11 mouse cellular contexts compared by ENCODE assay signal in genomic region chr11:32615561-32615960, GRCm38 (mm10). TPM values are rescaled to one million over a fixed set of nuclear protein-coding genes. Genes with fewer than 3 reads are reported as not detected.
DNase-seq lines count a peak whose midpoint lies in the region; ATAC-seq and TF ChIP-seq lines count a peak whose summit lies in the region.
"Had no signal": no experiment of that assay in that cellular context is flagged by ENCODE, and none has a peak within 500 bp of the region (broad histone marks: within the 10 kb centered on the region; RNA-seq: fewer than 3 reads in every experiment).

No protein-coding gene starts in this region.

- no peak for TF ChIP-seq POLR2A in ES-Bruce4 (IDR thresholded peaks at IDR 0.05; ENCODE audit: insufficient read depth, low read length)
- no peak for TF ChIP-seq POLR2A in kidney, adult 2 months (IDR thresholded peaks at IDR 0.05; ENCODE audit: low read depth, low read length)

- TF ChIP-seq CTCF in ES-Bruce4 (IDR thresholded peaks at IDR 0.05; ENCODE audit: low read depth, low read length) = no peak
- no peak for TF ChIP-seq CTCF in kidney, adult 2 months (conservative IDR thresholded peaks at IDR 0.05; ENCODE audit: insufficient read depth, insufficient read length, low read depth, low read length)

- TF ChIP-seq EP300 in ES-Bruce4 (IDR thresholded peaks at IDR 0.05; ENCODE audit: insufficient read depth, low read depth, low read length) = no peak

- no peak overlapping the region for H3K27ac ChIP-seq in hindbrain, embryonic 12.5 days
- no peak overlapping the region for H3K27ac ChIP-seq in hindbrain, embryonic 14.5 days
- H3K27ac ChIP-seq in ES-Bruce4 (ENCODE audit: insufficient read depth, low read length) = no peak overlapping the region
- no peak overlapping the region for H3K27ac ChIP-seq in intestine, embryonic 16.5 days (ENCODE audit: low read length)
- H3K27ac ChIP-seq in kidney, adult 2 months (ENCODE audit: insufficient read depth, low read depth, low read length) = no peak overlapping the region
- H3K27ac ChIP-seq: embryonic facial prominence, embryonic 15.5 days had no signal

- peak overlapping the region; percentile 15; the same call in 1 of the 2 replicates for H3K4me2 ChIP-seq in hindbrain, embryonic 12.5 days (replicated peaks)
- no peak overlapping the region for H3K4me2 ChIP-seq in hindbrain, embryonic 14.5 days (replicated peaks)
- no peak overlapping the region for H3K4me2 ChIP-seq in intestine, embryonic 16.5 days (ENCODE audit: low read depth, low read length)
- H3K4me2 ChIP-seq: embryonic facial prominence, embryonic 15.5 days had no signal

- H3K27me3 ChIP-seq in hindbrain, embryonic 12.5 days = 0 out of 2 replicates have a peak, but pooled peaks cover 3% of the 10 kb centered on the region
- H3K27me3 ChIP-seq in hindbrain, embryonic 14.5 days (ENCODE audit: control insufficient read depth, insufficient read depth, low read length) = no peaks in the 10 kb centered on the region
- no peaks in the 10 kb centered on the region for H3K27me3 ChIP-seq in ES-Bruce4 (ENCODE audit: control insufficient read depth, insufficient read depth, low read length, poor library complexity, severe bottlenecking)
- H3K27me3 ChIP-seq in intestine, embryonic 16.5 days (replicated peaks; ENCODE audit: control insufficient read depth, insufficient read depth, low read length) = no peaks in the 10 kb centered on the region
- no peaks in the 10 kb centered on the region for H3K27me3 ChIP-seq in kidney, adult 2 months (replicated peaks; ENCODE audit: control insufficient read depth, insufficient read depth, low read length)
- H3K27me3 ChIP-seq: embryonic facial prominence, embryonic 15.5 days had no signal

- WGBS in hindbrain, embryonic 12.5 days = 15% methylated on average over 9 of the region's 11 CpGs
- 17% methylated on average over 11 of the region's 11 CpGs for WGBS in hindbrain, embryonic 14.5 days
- 26% methylated on average over 11 of the region's 11 CpGs for WGBS in intestine, embryonic 16.5 days
- WGBS in kidney, adult 2 months = 63% methylated on average over 11 of the region's 11 CpGs

- H3K4me3 ChIP-seq in hindbrain, embryonic 12.5 days = no peak overlapping the region
- H3K4me3 ChIP-seq in hindbrain, embryonic 14.5 days (replicated peaks; ENCODE audit: low read length) = no peak overlapping the region
- H3K4me3 ChIP-seq in ES-Bruce4 (ENCODE audit: low read depth, low read length) = peak overlapping the region; percentile 44
- H3K4me3 ChIP-seq in intestine, embryonic 16.5 days (ENCODE audit: low read length) = no peak overlapping the region
- H3K4me3 ChIP-seq in kidney, adult 2 months (ENCODE audit: insufficient read depth, low read depth, low read length) = no peak overlapping the region
- H3K4me3 ChIP-seq: embryonic facial prominence, embryonic 15.5 days had no signal

- no peaks in the 10 kb centered on the region for H3K9me3 ChIP-seq in hindbrain, embryonic 12.5 days (replicated peaks)
- H3K9me3 ChIP-seq in hindbrain, embryonic 14.5 days (ENCODE audit: control insufficient read depth, low read length) = no peaks in the 10 kb centered on the region
- no peaks in the 10 kb centered on the region for H3K9me3 ChIP-seq in ES-Bruce4 (replicated peaks; ENCODE audit: control insufficient read depth, insufficient read depth, low read length, poor library complexity, severe bottlenecking)
- no peaks in the 10 kb centered on the region for H3K9me3 ChIP-seq in intestine, embryonic 16.5 days (ENCODE audit: control insufficient read depth, low read length)
- H3K9me3 ChIP-seq: embryonic facial prominence, embryonic 15.5 days had no signal

- DNase-seq in hindbrain, embryonic 14.5 days (ENCODE audit: low spot score) = no peak
- peak; percentile 49 for DNase-seq in ZHBTc4 (ENCODE audit: low read depth, low spot score)
- DNase-seq in kidney, adult 2 months = no peak
- DNase-seq: lung, postnatal 10 days; retina, postnatal 1 day; thymus, postnatal 36 days had no signal

- peaks cover 25% of the 10 kb centered on the region for H3K4me1 ChIP-seq in hindbrain, embryonic 12.5 days
- H3K4me1 ChIP-seq in hindbrain, embryonic 14.5 days (replicated peaks; ENCODE audit: control insufficient read depth, insufficient read depth, low read length) = peaks cover 9% of the 10 kb centered on the region; the same call in 1 of the 2 replicates
- no peaks in the 10 kb centered on the region for H3K4me1 ChIP-seq in ES-Bruce4 (ENCODE audit: control insufficient read depth, insufficient read depth, low read length)
- peaks cover 16% of the 10 kb centered on the region for H3K4me1 ChIP-seq in intestine, embryonic 16.5 days (ENCODE audit: control insufficient read depth, insufficient read depth, low read length)
- H3K4me1 ChIP-seq in kidney, adult 2 months (ENCODE audit: control insufficient read depth, insufficient read depth, low read length) = peaks cover 5% of the 10 kb centered on the region

- 0 out of 2 replicates have a peak, but pooled peaks cover 3% of the 10 kb centered on the region for H3K36me3 ChIP-seq in hindbrain, embryonic 12.5 days
- H3K36me3 ChIP-seq in hindbrain, embryonic 14.5 days (replicated peaks; ENCODE audit: control insufficient read depth, insufficient read depth) = no peaks in the 10 kb centered on the region; the same call in 1 of the 2 replicates
- no peaks in the 10 kb centered on the region for H3K36me3 ChIP-seq in ES-Bruce4 (ENCODE audit: control insufficient read depth, insufficient read depth, low read length, poor library complexity, severe bottlenecking)
- no peaks in the 10 kb centered on the region for H3K36me3 ChIP-seq in intestine, embryonic 16.5 days (ENCODE audit: control insufficient read depth, insufficient read depth, low read length)
- H3K36me3 ChIP-seq in kidney, adult 2 months (ENCODE audit: control insufficient read depth, insufficient read depth, low read length) = no peaks in the 10 kb centered on the region
- H3K36me3 ChIP-seq: embryonic facial prominence, embryonic 15.5 days had no signal

- no peak overlapping the region for H3K9ac ChIP-seq in hindbrain, embryonic 12.5 days
- no peak overlapping the region for H3K9ac ChIP-seq in hindbrain, embryonic 14.5 days
- H3K9ac ChIP-seq in ES-Bruce4 (ENCODE audit: low read depth, poor library complexity, severe bottlenecking) = peak overlapping the region; percentile 5; the same call in 1 of the 2 replicates
- H3K9ac ChIP-seq in intestine, embryonic 16.5 days (ENCODE audit: low read depth, low read length) = no peak overlapping the region
- H3K9ac ChIP-seq: embryonic facial prominence, embryonic 15.5 days had no signal

- ATAC-seq in hindbrain, embryonic 12.5 days (ENCODE audit: low FRiP score) = no peak
- no peak for ATAC-seq in hindbrain, embryonic 14.5 days (ENCODE audit: low FRiP score)
- ATAC-seq in intestine, embryonic 16.5 days = 0 out of 2 replicates have a peak, but pooled peaks have one; percentile 19
- no peak for ATAC-seq in cerebellum, adult (ENCODE audit: insufficient number of reproducible peaks, low FRiP score, low TSS enrichment)

RNA-seq across cellular contexts. Expression of gene Fbxw11, which starts 27.0 kb away (rescaled TPM):
- polyA plus RNA-seq in hindbrain, embryonic 12.5 days (2016; fragmentation: Nextera tagmentation; extraction: Ambion mirVana) = 111 and 112 TPM in 2 replicates
- polyA plus RNA-seq in hindbrain, embryonic 14.5 days (2014; fragmentation: Nextera tagmentation; extraction: Ambion mirVana) = 114 and 134 TPM in 2 replicates
- 59.6 and 65.0 TPM in 2 replicates for polyA plus RNA-seq in ES-Bruce4 (2011; ENCODE audit: insufficient read depth, insufficient read length, low read depth, missing spikeins)
- 59.0 and 59.6 TPM in 2 replicates for polyA plus RNA-seq in intestine, embryonic 16.5 days (2015; fragmentation: Nextera tagmentation; extraction: Ambion mirVana)
- polyA plus RNA-seq in kidney, adult 2 months (2012; rRNA removed) = 62.2 and 63.7 TPM in 2 replicates
